Mouse (Mus musculus): ENCODE measurements around the gene Ephb2. TPM values are rescaled to one million over a fixed set of nuclear protein-coding genes. Genes with fewer than 3 reads are reported as not detected.

Gene Ephb2
- polyA plus RNA-seq, 1 experiment, result not detected

- Histone ChIP-seq H3K36me3 (ENCODE audit: control insufficient read depth) (peaks cover 8% of the 10 kb centered on the region), H3K27me3 (ENCODE audit: control insufficient read depth) (no peaks in the 10 kb centered on the region), H3K4me3 (replicated peaks) (no peak overlapping the region), H3K9me3 (ENCODE audit: control insufficient read depth, low read length) (no peaks in the 10 kb centered on the region), H3K4me1 (ENCODE audit: control insufficient read depth) (peaks cover 28% of the 10 kb centered on the region)
- TF ChIP-seq GATA1 (IDR thresholded peaks at IDR 0.05; ENCODE audit: low read length) (no peak), TAL1 (IDR thresholded peaks at IDR 0.05; ENCODE audit: low read length) (no peak)
Measured at GRCm38 (mm10) chr4:136599869-136600268, 235.9 kb downstream of the Ephb2 start.

DNA sequence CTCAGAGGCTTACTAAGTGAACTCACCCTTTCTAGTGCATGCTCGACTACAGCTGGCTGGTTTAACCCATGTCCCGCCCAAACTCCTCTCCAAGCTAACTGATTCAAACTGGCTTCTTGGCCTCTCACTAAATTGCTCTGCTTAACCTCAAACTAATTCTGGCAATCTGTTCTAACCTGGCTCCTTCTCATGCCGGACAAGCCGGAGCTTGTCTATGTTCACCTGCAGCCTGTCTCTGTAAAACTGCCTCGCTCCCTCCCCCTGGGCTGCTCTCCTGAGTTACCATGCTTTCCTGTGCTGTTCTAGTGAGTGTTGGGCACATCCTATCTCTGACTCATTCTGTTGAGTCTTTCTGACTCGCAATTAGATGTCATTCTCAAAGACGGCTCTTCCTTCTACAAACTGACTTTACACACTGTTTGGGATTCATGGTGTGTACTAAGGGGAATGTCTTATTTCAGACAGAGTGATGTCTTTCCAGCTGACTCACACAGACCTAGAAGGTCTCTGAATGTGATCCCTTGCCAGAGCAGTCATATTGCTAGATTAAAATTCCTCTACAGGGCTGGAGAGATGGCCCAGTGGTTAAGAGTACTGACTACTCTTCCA lies 237.4 kb downstream of the Ephb2 start:
- H3K4me3 ChIP-seq (replicated peaks), result no peak overlapping the region
- no peak for TF ChIP-seq TAL1 (IDR thresholded peaks at IDR 0.05; ENCODE audit: low read length)
- TF ChIP-seq GATA1 (IDR thresholded peaks at IDR 0.05; ENCODE audit: low read length), result no peak

More for the DNA sequence above, 237.4 kb downstream of the Ephb2 start:
- Histone ChIP-seq H3K27me3 (ENCODE audit: control insufficient read depth) (no peaks in the 10 kb centered on the region), H3K4me1 (ENCODE audit: control insufficient read depth) (peaks cover 36% of the 10 kb centered on the region), H3K9me3 (ENCODE audit: control insufficient read depth, low read length) (no peaks in the 10 kb centered on the region), H3K36me3 (ENCODE audit: control insufficient read depth) (peaks cover 12% of the 10 kb centered on the region)

Other genes with a start within 250 kb of the Ephb2 start
- 0.90 and 1.1 TPM in 2 replicates for gene Kdm1a, start 233.3 kb downstream of the Ephb2 start, polyA plus RNA-seq (2012)
- not detected in 2 replicates for gene Tex46, start 225.6 kb downstream of the Ephb2 start, polyA plus RNA-seq (2012)
- gene Lactbl1, start 213.4 kb downstream of the Ephb2 start, polyA plus RNA-seq (2012), result 0.01 TPM in 1 of 2 replicates, not detected in the other
- gene C1qb, start 50.2 kb upstream of the Ephb2 start, polyA plus RNA-seq (2012), result 2.6 and 3.7 TPM in 2 replicates
- gene C1qc, start 57.1 kb upstream of the Ephb2 start, polyA plus RNA-seq (2012), result 4.0 and 6.2 TPM in 2 replicates
- 3.4 and 4.0 TPM in 2 replicates for gene C1qa, start 62.8 kb upstream of the Ephb2 start, polyA plus RNA-seq (2012)
- gene Epha8, start 120.8 kb upstream of the Ephb2 start, polyA plus RNA-seq (2012), result 11.7 and 12.9 TPM in 2 replicates
- gene Zbtb40, start 212.8 kb upstream of the Ephb2 start, polyA plus RNA-seq (2012), result 0.17 TPM in 2 replicates